Mouse (Mus musculus) kidney, postnatal 0 days (tissue): ENCODE measurements around the gene Grin2a. TPM values are rescaled to one million over a fixed set of nuclear protein-coding genes. Genes with fewer than 3 reads are reported as not detected.
A peak's percentile ranks its signal among the peaks of the same experiment; 100 is the strongest.

Experiments
- ATAC-seq: fragments of 200-750 bp; cut with Nextera tagmentation; replicated peaks from 2 replicates; pipeline ENCODE4 v1.8.0; 2017; ENCODE audit warnings: low read depth, moderate number of reproducible peaks, moderate TSS enrichment, moderate library complexity; ENCODE audit not compliant: low FRiP score
- DNase-seq: peaks from one replicate; pipeline ENCODE4 v3.0.0-alpha.2; 2016; ENCODE audit warnings: low spot score
- H3K27ac ChIP-seq: fragments of 300-500 bp; sonication (generic); 2 replicates; pipeline ENCODE4 v1.5.1; 2014; ENCODE audit warnings: mild to moderate bottlenecking
- H3K27me3 ChIP-seq: fragments of 300-500 bp; sonication (generic); 2 replicates; pipeline ENCODE4 v1.6.1; 2014; ENCODE audit warnings: low read length, mixed read lengths; ENCODE audit not compliant: insufficient read depth
- H3K36me3 ChIP-seq: fragments of 300-500 bp; sonication (generic); 2 replicates; pipeline ENCODE4 v1.6.1; 2014; ENCODE audit warnings: low read length, mixed read lengths; ENCODE audit not compliant: insufficient read depth
- H3K4me1 ChIP-seq: fragments of 300-500 bp; sonication (generic); replicated peaks from 2 replicates; pipeline ENCODE4 v1.6.1; 2014; ENCODE audit warnings: antibody characterized with exemption, low read length, mixed read lengths; ENCODE audit not compliant: insufficient read depth
- H3K4me2 ChIP-seq: fragments of 300-500 bp; sonication (generic); 2 replicates; pipeline ENCODE4 v1.6.1; 2014; ENCODE audit warnings: mild to moderate bottlenecking, low read length, moderate library complexity, mixed read lengths
- H3K4me3 ChIP-seq: fragments of 300-500 bp; sonication (generic); replicated peaks from 2 replicates; pipeline ENCODE4 v1.5.1; 2014; ENCODE audit warnings: low read depth, low read length
- H3K9ac ChIP-seq: fragments of 300-500 bp; sonication (generic); 2 replicates; pipeline ENCODE4 v1.6.1; 2014; ENCODE audit warnings: low read depth, low read length
- H3K9me3 ChIP-seq: fragments of 300-500 bp; sonication (generic); replicated peaks from 2 replicates; pipeline ENCODE4 v1.6.1; 2016; ENCODE audit warnings: low read length, inconsistent platforms, mixed read lengths
- CTCF ChIP-seq: IDR thresholded peaks from 2 replicates; pipeline ENCODE4 v1.5.1; 2016; ENCODE audit warnings: antibody characterized with exemption, low read depth, mild to moderate bottlenecking, moderate library complexity
- WGBS: fragments of 180-500 bp; shearing (Covaris S2); extraction: QIAGEN DNeasy Blood & Tissue Kit; methylation state at CpG from one replicate; pipeline ENCODE4 v1.1.7; 2014; 5-methylcytosine and 5-hydroxymethylcytosine counted together
- polyA plus RNA-seq: library from polyadenylated mRNA; unstranded; fragments of >200 nt; fragmentation: Nextera tagmentation; extraction: Ambion mirVana; gene quantifications from 2 replicates; pipeline ENCODE4 v1.2.1, GENCODE M21; 2015

Grin2a gene
- polyA plus RNA-seq, 1 experiment from 2014 or later: 0.08 TPM

DNA sequence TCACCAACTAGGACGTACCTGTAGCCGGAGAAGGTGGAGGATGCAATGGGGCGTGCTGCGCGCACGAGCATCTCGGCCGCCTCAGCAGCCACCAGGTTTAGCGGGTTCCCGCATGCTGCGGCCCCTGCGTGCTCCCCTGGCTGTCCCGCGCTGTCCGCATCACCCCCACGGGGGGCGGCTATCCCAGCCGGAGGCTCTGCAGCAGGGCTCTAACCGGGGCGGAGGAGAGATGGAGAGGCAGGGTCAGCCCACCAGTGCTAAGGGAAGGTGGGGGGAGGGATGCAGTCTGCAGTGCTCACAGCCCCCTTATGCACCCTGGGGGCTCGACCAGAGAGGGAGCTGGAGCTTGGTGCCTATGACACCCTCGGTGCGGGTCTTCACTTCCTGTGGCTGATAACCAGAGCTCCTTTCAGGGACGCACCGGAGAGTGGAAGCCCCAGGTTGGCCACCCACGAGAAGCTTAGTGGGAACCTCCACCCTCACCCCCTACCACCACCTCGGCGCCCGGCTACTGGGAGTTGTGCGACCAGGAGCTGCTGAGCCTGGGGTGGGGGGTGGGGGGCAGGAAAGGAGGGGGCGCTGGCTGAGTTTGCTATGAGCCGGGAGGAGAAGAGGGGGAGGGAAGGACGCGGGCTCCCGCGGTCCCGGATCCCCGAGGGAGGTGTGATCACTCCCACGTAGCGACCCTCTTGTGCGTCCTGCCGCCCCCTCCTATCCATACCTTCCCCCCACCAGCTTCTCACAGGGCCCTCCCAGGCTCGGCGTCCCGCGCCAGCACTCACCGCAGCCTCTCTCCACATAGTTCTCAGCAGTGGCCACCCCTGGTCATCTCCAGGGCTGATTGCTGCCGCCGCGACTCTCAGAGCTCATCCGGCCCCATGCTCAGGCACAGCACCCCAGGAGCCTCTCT is 1.1 kb downstream of the Grin2a start:
- Histone ChIP-seq H3K4me2 (peak overlapping the region; percentile 46), H3K27me3 (peaks cover 44% of the 10 kb centered on the region), H3K36me3 (no peaks in the 10 kb centered on the region), H3K9ac (no peak overlapping the region), H3K9me3 (no peaks in the 10 kb centered on the region), H3K4me3 (peak overlapping the region; percentile 16), H3K4me1 (no peaks in the 10 kb centered on the region), H3K27ac (no peak overlapping the region)
- WGBS: under 1% methylated on average over 41 of the region's 51 CpGs
- no peak for TF ChIP-seq CTCF
- DNase-seq: peak; percentile 11
- ATAC-seq: no peak

DNA sequence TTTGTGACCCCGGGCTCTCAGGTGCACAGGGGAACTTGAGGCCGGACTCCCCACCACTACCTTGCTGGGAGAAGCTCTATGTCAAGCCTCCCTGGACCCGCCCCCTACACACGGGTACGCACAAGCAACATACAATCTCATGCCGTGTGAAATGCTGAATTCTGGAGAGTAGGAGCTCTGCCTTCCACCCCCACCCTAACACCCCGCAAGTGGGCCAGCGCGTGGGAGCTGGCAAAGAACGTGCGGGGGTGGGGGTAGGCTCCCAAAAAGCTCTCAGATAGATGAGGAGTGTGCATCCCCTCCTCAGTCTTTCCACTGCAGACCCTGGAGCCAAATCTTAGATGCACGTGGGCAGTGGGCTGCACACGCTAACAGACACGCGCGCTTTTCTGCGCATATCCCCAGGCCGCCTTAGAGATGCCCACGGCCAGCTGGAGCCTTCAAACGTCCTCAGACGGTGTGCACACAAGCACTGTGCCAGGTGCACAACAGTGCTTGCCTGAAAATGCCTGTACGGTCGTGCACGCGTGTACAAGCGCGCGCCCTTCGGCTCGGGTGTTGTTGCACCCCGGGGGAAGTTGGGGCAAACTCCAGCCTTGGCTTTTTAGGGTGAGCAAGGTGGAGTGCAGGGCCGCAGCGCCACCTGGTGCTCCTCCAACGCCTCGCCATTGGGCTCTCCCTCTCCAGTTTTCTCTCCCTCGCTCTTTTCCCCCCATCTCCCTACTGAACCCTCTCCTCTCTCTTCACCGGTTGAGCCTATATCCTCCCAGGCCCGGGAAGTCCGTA is 1.9 kb downstream of the Grin2a start:
- Histone ChIP-seq H3K4me2 (peak overlapping the region; percentile 46), H3K4me3 (peak overlapping the region; percentile 16; the same call in 1 of the 2 replicates), H3K27ac (no peak overlapping the region), H3K9ac (no peak overlapping the region), H3K4me1 (no peaks in the 10 kb centered on the region), H3K9me3 (no peaks in the 10 kb centered on the region), H3K27me3 (peaks cover 44% of the 10 kb centered on the region), H3K36me3 (no peaks in the 10 kb centered on the region)
- ATAC-seq (peak; percentile 62; the same call in 1 of the 2 replicates), DNase-seq (peak; percentile 73)
- peak; percentile 77 for TF ChIP-seq CTCF
- WGBS: under 1% methylated on average over 39 of the region's 39 CpGs

DNA sequence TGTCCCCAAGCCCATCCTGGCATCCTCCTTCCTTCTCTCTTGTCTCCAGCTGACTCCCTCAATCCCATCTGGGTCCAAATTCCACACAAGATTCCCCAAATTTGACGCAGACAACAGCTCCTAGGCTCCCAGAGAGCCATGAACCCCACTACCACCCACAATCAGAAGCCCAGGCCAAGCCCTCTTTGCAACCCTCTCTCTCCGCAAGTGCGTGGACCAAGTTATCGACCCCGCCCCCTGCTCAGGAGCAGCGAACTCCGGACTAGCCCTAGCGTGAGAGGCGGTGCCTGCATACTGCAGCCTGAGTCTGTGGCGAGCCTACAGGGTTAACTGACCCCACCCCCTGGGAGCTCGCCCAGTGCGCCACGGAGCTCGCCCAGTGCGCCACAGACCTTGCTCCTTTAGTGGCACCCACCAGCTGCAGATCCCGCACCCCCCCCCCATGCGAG is 2.6 kb downstream of the Grin2a start:
- Histone ChIP-seq H3K9ac (no peak overlapping the region), H3K4me2 (peak overlapping the region; percentile 46), H3K9me3 (no peaks in the 10 kb centered on the region), H3K27me3 (peaks cover 44% of the 10 kb centered on the region), H3K27ac (no peak overlapping the region), H3K4me1 (no peaks in the 10 kb centered on the region), H3K36me3 (no peaks in the 10 kb centered on the region), H3K4me3 (no peak overlapping the region)
- ATAC-seq (no peak), DNase-seq (peak; percentile 7)
- no peak for TF ChIP-seq CTCF
- under 1% methylated on average over 17 of the region's 17 CpGs for WGBS

DNA sequence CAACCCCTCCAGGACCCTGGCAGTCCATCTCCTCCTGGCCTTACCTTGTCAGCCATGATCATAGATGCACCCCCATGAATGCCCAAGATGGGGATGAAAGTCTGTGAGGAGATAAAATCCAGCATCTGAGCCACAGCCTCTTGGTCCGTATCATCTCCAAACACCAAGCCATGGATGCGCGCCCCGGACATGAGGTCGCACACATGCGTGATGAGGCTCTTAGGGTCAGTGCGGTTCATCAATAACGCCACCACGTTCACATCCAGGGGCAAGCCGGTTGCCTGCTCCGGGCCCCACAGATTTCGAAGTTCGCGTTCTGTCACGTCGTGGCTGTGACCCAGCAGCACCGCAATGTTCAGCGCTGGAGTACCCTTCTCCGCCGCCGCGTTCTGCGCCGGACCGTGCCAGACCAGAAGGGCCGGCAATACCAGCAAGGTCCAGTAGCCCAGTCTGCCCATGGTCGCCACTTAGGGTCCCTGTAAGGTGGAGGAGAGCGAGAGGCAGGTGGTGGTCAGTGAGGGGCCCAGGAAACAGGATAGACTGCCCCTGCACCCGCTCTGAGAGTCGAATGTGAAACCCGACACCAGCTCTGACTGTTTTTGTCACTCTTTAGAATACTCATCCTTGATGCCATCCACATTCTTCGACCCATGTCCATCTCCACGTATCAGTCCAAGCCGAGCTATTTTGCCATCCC is 3.1 kb downstream of the Grin2a start:
- no peaks in the 10 kb centered on the region for H3K9me3 ChIP-seq
- H3K27me3 ChIP-seq: peaks cover 44% of the 10 kb centered on the region
- no peaks in the 10 kb centered on the region for H3K4me1 ChIP-seq
- 15% methylated on average over 34 of the region's 34 CpGs for WGBS
- H3K27ac ChIP-seq: no peak overlapping the region
- peak overlapping the region; percentile 46; the same call in 1 of the 2 replicates for H3K4me2 ChIP-seq
- no peak overlapping the region for H3K9ac ChIP-seq
- TF ChIP-seq CTCF: no peak
- no peak for DNase-seq
- H3K4me3 ChIP-seq: no peak overlapping the region
- no peaks in the 10 kb centered on the region for H3K36me3 ChIP-seq
- no peak for ATAC-seq

DNA sequence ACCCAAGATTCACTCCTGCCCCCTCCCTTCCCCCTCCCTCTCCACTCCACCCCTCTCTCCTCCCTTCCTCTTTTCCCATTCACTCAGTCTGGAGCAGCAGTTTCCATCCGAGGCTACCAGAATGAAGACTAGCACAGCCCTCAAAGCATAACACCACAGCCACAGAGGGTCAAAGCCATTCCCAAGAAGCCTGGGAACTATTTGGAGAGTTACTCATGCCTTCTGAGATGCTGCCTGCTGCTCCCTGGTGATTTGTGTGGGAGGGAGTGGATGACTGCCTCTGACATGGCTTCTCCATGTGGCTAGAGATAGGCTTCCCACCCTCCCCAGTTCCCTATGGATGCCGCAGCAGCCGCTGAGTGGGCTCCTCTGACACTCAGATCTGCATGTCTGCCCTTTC is 10.3 kb downstream of the Grin2a start:
- ATAC-seq (peak; percentile 57; the same call in 1 of the 2 replicates), DNase-seq (peak; percentile 51)
- no peaks in the 10 kb centered on the region for H3K27me3 ChIP-seq
- no peaks in the 10 kb centered on the region for H3K4me1 ChIP-seq
- H3K9me3 ChIP-seq: no peaks in the 10 kb centered on the region
- H3K36me3 ChIP-seq: no peaks in the 10 kb centered on the region
- no peak for TF ChIP-seq CTCF
- no peak overlapping the region for H3K4me2 ChIP-seq
- 47% methylated on average over 3 of the region's 3 CpGs for WGBS
- H3K27ac ChIP-seq: no peak overlapping the region
- no peak overlapping the region for H3K9ac ChIP-seq
- H3K4me3 ChIP-seq: no peak overlapping the region

DNA sequence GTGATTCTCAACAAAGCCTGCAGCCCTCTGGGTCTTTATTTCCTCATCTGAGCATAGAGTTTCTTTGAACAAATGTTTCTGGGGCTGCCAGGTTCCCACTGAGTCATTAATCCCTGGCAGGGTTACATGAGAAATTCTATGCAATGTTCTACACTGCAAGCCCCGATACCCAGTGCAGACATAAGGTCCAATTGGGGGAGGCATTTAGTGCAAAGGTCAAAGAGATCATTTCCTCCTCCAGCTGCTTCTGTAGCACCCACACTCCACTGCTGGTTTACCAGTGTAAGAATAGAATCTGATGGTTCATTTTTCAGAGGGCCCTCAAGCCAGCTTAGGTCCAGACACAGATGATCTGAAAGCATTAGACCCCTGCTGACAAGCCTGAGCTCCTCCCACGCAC is 14.7 kb downstream of the Grin2a start:
- no peak for ATAC-seq
- WGBS: 35% methylated on average over 2 of the region's 2 CpGs
- H3K9me3 ChIP-seq: no peaks in the 10 kb centered on the region

More for the DNA sequence above, 14.7 kb downstream of the Grin2a start:
- Histone ChIP-seq H3K4me3 (no peak overlapping the region), H3K4me1 (no peaks in the 10 kb centered on the region), H3K9ac (no peak overlapping the region), H3K36me3 (no peaks in the 10 kb centered on the region), H3K27me3 (no peaks in the 10 kb centered on the region), H3K4me2 (no peak overlapping the region), H3K27ac (no peak overlapping the region)
- no peak for TF ChIP-seq CTCF
- no peak for DNase-seq
